Mouse (Mus musculus) c-Kit-positive CD71-negative TER-119-negative erythroid progenitor cells, embryonic 14.5 days (primary cell): ENCODE results near the gene Sh2d1b1.
"Not testable (repeated sequence)": the region's sequence is repeated elsewhere in the genome, so short reads cannot be mapped to it uniquely, and the experiment has no call there.

Source experiments
- DNase-seq: peaks from one replicate; pipeline ENCODE4 v3.0.0-alpha.2; 2013; ENCODE audit warnings: low read depth

Sh2d1b1 gene

GRCm38 (mm10) chr1:170277016-170277415, at the start of gene Sh2d1b1:
Sh2d1b1 (plus strand) TSS chr1:170277320.
- DNase-seq = no peak

GRCm38 (mm10) chr1:170232688-170233087, 44.4 kb upstream of the Sh2d1b1 start, which contains the start of gene Sh2d1b2:
Sh2d1b2 (plus strand) TSS chr1:170232749.
- DNase-seq = not testable (repeated sequence)

- DNase-seq = no peak
Measured at GRCm38 (mm10) chr1:170245016-170245415, 32.1 kb upstream of the Sh2d1b1 start.

- DNase-seq = no peak
Measured at GRCm38 (mm10) chr1:170254893-170255559, 22.1 kb upstream of the Sh2d1b1 start.

- peak; percentile 45 for DNase-seq
Measured at GRCm38 (mm10) chr1:170255560-170255910, 21.6 kb upstream of the Sh2d1b1 start.

GRCm38 (mm10) chr1:170270281-170270680, 6.8 kb upstream of the Sh2d1b1 start:
- no peak for DNase-seq

GRCm38 (mm10) chr1:170270696-170271095, 6.4 kb upstream of the Sh2d1b1 start:
- DNase-seq = no peak

GRCm38 (mm10) chr1:170273252-170273651, 3.9 kb upstream of the Sh2d1b1 start:
- no peak for DNase-seq

GRCm38 (mm10) chr1:170282415-170283129, 5.5 kb downstream of the Sh2d1b1 start:
- peak; percentile 20 for DNase-seq

GRCm38 (mm10) chr1:170292239-170292951, 15.3 kb downstream of the Sh2d1b1 start:
- DNase-seq = peak; percentile 22

GRCm38 (mm10) chr1:170293257-170293656, 16.1 kb downstream of the Sh2d1b1 start:
- no peak for DNase-seq

- no peak for DNase-seq
Measured at GRCm38 (mm10) chr1:170294786-170295570, 17.9 kb downstream of the Sh2d1b1 start.

- no peak for DNase-seq
Measured at GRCm38 (mm10) chr1:170299496-170299895, 22.4 kb downstream of the Sh2d1b1 start.

- no peak for DNase-seq
Measured at GRCm38 (mm10) chr1:170301686-170302085, 24.6 kb downstream of the Sh2d1b1 start.

- no peak for DNase-seq
Measured at GRCm38 (mm10) chr1:170302456-170302855, 25.3 kb downstream of the Sh2d1b1 start.

GRCm38 (mm10) chr1:170303103-170303502, 26.0 kb downstream of the Sh2d1b1 start:
- DNase-seq = no peak

GRCm38 (mm10) chr1:170305002-170305401, 27.9 kb downstream of the Sh2d1b1 start:
- DNase-seq = no peak

- DNase-seq = no peak
Measured at GRCm38 (mm10) chr1:170306232-170306631, 29.1 kb downstream of the Sh2d1b1 start, which contains the start of gene Gm7694. Gm7694 (minus strand) TSS chr1:170306332.

- no peak for DNase-seq
Measured at GRCm38 (mm10) chr1:170308503-170308902, 31.4 kb downstream of the Sh2d1b1 start, which contains the start of gene Spata46. Spata46 (plus strand) TSS chr1:170308803.

- no peak for DNase-seq
Measured at GRCm38 (mm10) chr1:170311431-170311830, 34.3 kb downstream of the Sh2d1b1 start.

- DNase-seq = no peak
Measured at GRCm38 (mm10) chr1:170322046-170322445, 44.9 kb downstream of the Sh2d1b1 start.

- DNase-seq = no peak
Measured at GRCm38 (mm10) chr1:170323001-170323400, 45.9 kb downstream of the Sh2d1b1 start.
